11 mouse cellular contexts compared by ENCODE assay signal in the genomic region with DNA sequence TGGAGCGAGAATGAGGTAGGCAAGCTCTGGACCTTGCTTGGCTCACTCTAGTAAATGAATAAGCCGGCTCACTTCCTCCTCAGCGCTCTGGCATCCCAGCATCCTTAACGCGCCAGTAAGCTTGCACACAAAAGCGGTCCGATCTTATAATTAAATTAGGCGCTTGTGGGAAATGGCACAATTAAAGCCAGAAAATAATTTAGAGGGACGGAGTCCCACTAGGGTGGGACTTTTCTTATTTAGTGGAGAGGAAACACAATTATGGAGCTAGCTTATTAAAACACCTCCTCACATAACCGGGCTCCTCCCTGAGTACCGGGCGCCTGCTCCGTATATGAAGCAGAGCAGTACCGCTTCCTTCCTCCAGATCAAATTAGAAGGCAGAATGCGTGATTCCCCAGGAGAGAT. TPM values are rescaled to one million over a fixed set of nuclear protein-coding genes. Genes with fewer than 3 reads are reported as not detected.
A peak's percentile ranks its signal among the peaks of the same experiment; 100 is the strongest.
DNase-seq lines count a peak whose midpoint lies in the region; ATAC-seq and TF ChIP-seq lines count a peak whose summit lies in the region.
"Had no signal": no experiment of that assay in that cellular context is flagged by ENCODE, and none has a peak within 500 bp of the region (broad histone marks: within the 10 kb centered on the region; RNA-seq: fewer than 3 reads in every experiment).

No protein-coding gene starts in this region.

- no peaks in the 10 kb centered on the region for H3K36me3 ChIP-seq in kidney, embryonic 14.5 days (ENCODE audit: control insufficient read depth, insufficient read depth, low read length)
- H3K36me3 ChIP-seq in limb, embryonic 15.5 days, result no peaks in the 10 kb centered on the region
- H3K36me3 ChIP-seq: G1E; lung, embryonic 15.5 days had no signal

- no peak for TF ChIP-seq CTCF in brain, embryonic 14.5 days (IDR thresholded peaks at IDR 0.05; ENCODE audit: borderline replicate concordance, extremely low read depth, insufficient read depth, insufficient read length)

- no peaks in the 10 kb centered on the region for H3K27me3 ChIP-seq in kidney, embryonic 14.5 days (ENCODE audit: control insufficient read depth, insufficient read depth, low read length)
- no peaks in the 10 kb centered on the region for H3K27me3 ChIP-seq in limb, embryonic 15.5 days
- H3K27me3 ChIP-seq: lung, embryonic 15.5 days had no signal

- TF ChIP-seq POLR2A in brain, embryonic 14.5 days (IDR thresholded peaks at IDR 0.05; ENCODE audit: borderline replicate concordance, extremely low read depth, insufficient read depth, insufficient read length, poor library complexity, severe bottlenecking), result no peak

- no peaks in the 10 kb centered on the region for H3K4me1 ChIP-seq in kidney, embryonic 14.5 days (ENCODE audit: control insufficient read depth, insufficient read depth, low read length)
- H3K4me1 ChIP-seq in limb, embryonic 15.5 days, result no peaks in the 10 kb centered on the region; the same call in 1 of the 2 replicates
- H3K4me1 ChIP-seq: lung, embryonic 15.5 days had no signal

- WGBS in kidney, embryonic 14.5 days, result 69% methylated on average over 15 of the region's 15 CpGs
- WGBS in limb, embryonic 15.5 days, result 50% methylated on average over 15 of the region's 15 CpGs

- H3K4me2 ChIP-seq in kidney, embryonic 14.5 days (replicated peaks; ENCODE audit: low read depth, low read length), result no peak overlapping the region
- H3K4me2 ChIP-seq in limb, embryonic 15.5 days, result peak overlapping the region; percentile 19; the same call in 1 of the 2 replicates
- H3K4me2 ChIP-seq: lung, embryonic 15.5 days had no signal

- H3K4me3 ChIP-seq in kidney, embryonic 14.5 days (ENCODE audit: low read length), result no peak overlapping the region
- no peak overlapping the region for H3K4me3 ChIP-seq in limb, embryonic 15.5 days
- H3K4me3 ChIP-seq: lung, embryonic 15.5 days; myocyte had no signal

- H3K27ac ChIP-seq in kidney, embryonic 14.5 days (ENCODE audit: low read depth, low read length), result no peak overlapping the region
- H3K27ac ChIP-seq in limb, embryonic 15.5 days, result no peak overlapping the region
- H3K27ac ChIP-seq: lung, embryonic 15.5 days had no signal

- peaks cover 4% of the 10 kb centered on the region; the same call in 1 of the 2 replicates for H3K9me3 ChIP-seq in kidney, embryonic 14.5 days (ENCODE audit: control insufficient read depth, low read length)
- H3K9me3 ChIP-seq in limb, embryonic 15.5 days, result no peaks in the 10 kb centered on the region
- H3K9me3 ChIP-seq: lung, embryonic 15.5 days had no signal

- no peak for ATAC-seq in kidney, embryonic 14.5 days (ENCODE audit: low FRiP score, low TSS enrichment)
- ATAC-seq in limb, embryonic 15.5 days (ENCODE audit: insufficient number of reproducible peaks, low FRiP score, low TSS enrichment, low read depth), result no peak
- no peak for ATAC-seq in megakaryocyte progenitor cell, adult 5-6 weeks (replicated peaks; ENCODE audit: poor library complexity)

- DNase-seq in kidney, adult 18-20 months, result peak; percentile 15
- DNase-seq in Muller cell, postnatal 12 days (ENCODE audit: inconsistent ontology term), result peak; percentile 83
- peak; percentile 81 for DNase-seq in brain, embryonic 14.5 days (ENCODE audit: low read depth)
- no peak for DNase-seq in urinary bladder, postnatal 36 days (ENCODE audit: low spot score in 2 of 2)
- DNase-seq: adrenal gland, postnatal 25 days had no signal

- no peak overlapping the region for H3K9ac ChIP-seq in kidney, embryonic 14.5 days (ENCODE audit: low read depth, low read length)
- H3K9ac ChIP-seq in limb, embryonic 15.5 days, result no peak overlapping the region
- H3K9ac ChIP-seq: lung, embryonic 15.5 days had no signal

RNA-seq across cellular contexts. Expression of a gene that starts 47.7 kb away (rescaled TPM):
- polyA plus RNA-seq in kidney, embryonic 14.5 days (2014; fragmentation: Nextera tagmentation; extraction: Ambion mirVana), result 30.3 and 46.5 TPM in 2 replicates
- polyA plus RNA-seq in brain, embryonic 14.5 days (2012; rRNA removed), result 12.7 and 18.3 TPM in 2 replicates
- polyA plus RNA-seq in limb, embryonic 15.5 days (2015; fragmentation: Nextera tagmentation; extraction: Ambion mirVana), result 103 and 109 TPM in 2 replicates
- 9.9 and 12.1 TPM in 2 replicates for total RNA-seq in megakaryocyte progenitor cell, adult 5-6 weeks (2015)
- 7.0 and 9.8 TPM in 2 replicates for total RNA-seq in megakaryocyte progenitor cell, adult 5-6 weeks (2017)

Comparison
In these comparisons a context has a peak if more than half of its experiments do, and no peak if none do; other contexts are left out.
1. DNase-seq: peak in kidney, adult 18-20 months (single experiment), Muller cell, postnatal 12 days (single experiment) and brain, embryonic 14.5 days (single experiment); none in urinary bladder, postnatal 36 days (0 of 2).